7 mouse cellular contexts compared by ENCODE assay signal in the genomic region with DNA sequence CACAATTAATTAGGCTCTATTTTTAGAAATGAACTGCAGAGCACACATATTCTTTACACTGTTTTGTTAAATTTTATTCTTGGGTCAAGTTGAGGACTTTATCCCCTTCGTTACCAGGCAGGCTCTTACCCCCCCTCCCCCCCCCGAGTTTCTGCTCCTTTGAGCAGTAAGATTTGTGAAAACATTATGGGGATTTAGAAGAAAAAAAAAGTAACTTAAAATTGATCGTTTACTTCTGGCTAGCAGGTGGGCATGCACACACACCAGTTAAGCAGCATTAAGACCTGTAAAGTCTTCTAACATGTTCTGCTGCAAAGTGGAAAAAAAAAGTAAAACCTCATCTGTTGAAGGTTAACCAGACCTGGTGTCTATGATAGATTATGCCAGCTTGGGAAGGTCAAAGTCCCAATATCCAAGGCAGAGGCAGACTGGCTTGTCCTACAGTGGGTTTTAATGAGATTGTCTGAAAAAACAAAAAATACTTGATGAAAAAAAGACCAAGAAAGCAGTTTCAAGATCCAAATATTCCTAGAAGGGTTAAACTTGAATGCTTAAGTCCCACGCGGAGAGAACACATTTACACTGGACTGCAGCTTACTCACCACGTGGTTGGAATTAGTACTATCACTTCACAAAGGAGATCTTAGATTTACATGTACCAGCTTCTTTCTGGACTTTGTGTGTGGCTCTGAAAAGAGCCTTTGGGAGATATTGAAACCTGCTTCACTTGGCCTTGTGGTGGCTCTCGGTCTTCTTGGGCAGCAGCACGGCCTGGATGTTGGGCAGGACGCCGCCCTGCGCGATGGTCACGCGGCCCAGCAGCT. TPM values are rescaled to one million over a fixed set of nuclear protein-coding genes. Genes with fewer than 3 reads are reported as not detected.
A peak's percentile ranks its signal among the peaks of the same experiment; 100 is the strongest.
DNase-seq lines count a peak whose midpoint lies in the region; ATAC-seq and TF ChIP-seq lines count a peak whose summit lies in the region.

No protein-coding gene starts in this region.

- TF ChIP-seq EP300 in ES-Bruce4 (IDR thresholded peaks at IDR 0.05; ENCODE audit: insufficient read depth, low read depth, low read length), result no peak

- TF ChIP-seq POLR2A in ES-Bruce4 (IDR thresholded peaks at IDR 0.05; ENCODE audit: insufficient read depth, low read length), result no peak

- no peaks in the 10 kb centered on the region for H3K9me3 ChIP-seq in ES-Bruce4 (replicated peaks; ENCODE audit: control insufficient read depth, insufficient read depth, low read length, poor library complexity, severe bottlenecking)
- H3K9me3 ChIP-seq in forebrain, embryonic 14.5 days (replicated peaks; ENCODE audit: control insufficient read depth, low read length), result no peaks in the 10 kb centered on the region
- H3K9me3 ChIP-seq in limb, embryonic 13.5 days, result no peaks in the 10 kb centered on the region
- no peaks in the 10 kb centered on the region for H3K9me3 ChIP-seq in stomach, embryonic 15.5 days

- H3K27me3 ChIP-seq in ES-Bruce4 (ENCODE audit: control insufficient read depth, insufficient read depth, low read length, poor library complexity, severe bottlenecking), result no peaks in the 10 kb centered on the region
- H3K27me3 ChIP-seq in forebrain, embryonic 14.5 days (replicated peaks; ENCODE audit: control insufficient read depth, insufficient read depth, low read length), result no peaks in the 10 kb centered on the region
- H3K27me3 ChIP-seq in limb, embryonic 13.5 days, result no peaks in the 10 kb centered on the region
- H3K27me3 ChIP-seq in stomach, embryonic 15.5 days (replicated peaks), result no peaks in the 10 kb centered on the region

- no peaks in the 10 kb centered on the region for H3K36me3 ChIP-seq in ES-Bruce4 (ENCODE audit: control insufficient read depth, insufficient read depth, low read length, poor library complexity, severe bottlenecking)
- no peaks in the 10 kb centered on the region for H3K36me3 ChIP-seq in forebrain, embryonic 14.5 days (ENCODE audit: control insufficient read depth, insufficient read depth, low read length)
- H3K36me3 ChIP-seq in limb, embryonic 13.5 days, result no peaks in the 10 kb centered on the region
- H3K36me3 ChIP-seq in stomach, embryonic 15.5 days, result no peaks in the 10 kb centered on the region

- peak overlapping the region; percentile 64 for H3K4me2 ChIP-seq in forebrain, embryonic 14.5 days (ENCODE audit: low read length)
- peak overlapping the region; percentile 79 for H3K4me2 ChIP-seq in limb, embryonic 13.5 days (replicated peaks)
- peak overlapping the region; percentile 64 for H3K4me2 ChIP-seq in stomach, embryonic 15.5 days

- H3K9ac ChIP-seq in ES-Bruce4 (ENCODE audit: low read depth, poor library complexity, severe bottlenecking), result peak overlapping the region; percentile 99
- H3K9ac ChIP-seq in forebrain, embryonic 14.5 days (ENCODE audit: low read length), result peak overlapping the region; percentile 58
- peak overlapping the region; percentile 66 for H3K9ac ChIP-seq in limb, embryonic 13.5 days
- peak overlapping the region; percentile 37; the same call in 1 of the 2 replicates for H3K9ac ChIP-seq in stomach, embryonic 15.5 days

- peak; percentile 89 for DNase-seq in 416B (ENCODE audit: low read depth)
- DNase-seq in forebrain, embryonic 14.5 days (ENCODE audit: low spot score), result no peak
- no peak for DNase-seq in urinary bladder, postnatal 14 days (ENCODE audit: low spot score)

- H3K27ac ChIP-seq in ES-Bruce4 (ENCODE audit: insufficient read depth, low read length), result peak overlapping the region; percentile 95
- H3K27ac ChIP-seq in forebrain, embryonic 14.5 days (ENCODE audit: low read depth, low read length), result peak overlapping the region; percentile 85
- peak overlapping the region; percentile 87 for H3K27ac ChIP-seq in limb, embryonic 13.5 days
- H3K27ac ChIP-seq in stomach, embryonic 15.5 days, result peak overlapping the region; percentile 88

- no peak for TF ChIP-seq CTCF in ES-Bruce4 (IDR thresholded peaks at IDR 0.05; ENCODE audit: low read depth, low read length)

- under 1% methylated on average over 12 of the region's 14 CpGs for WGBS in forebrain, embryonic 14.5 days
- WGBS in limb, embryonic 13.5 days, result 0% methylated on average over 11 of the region's 14 CpGs
- under 1% methylated on average over 9 of the region's 14 CpGs for WGBS in stomach, embryonic 15.5 days

- no peaks in the 10 kb centered on the region for H3K4me1 ChIP-seq in ES-Bruce4 (ENCODE audit: control insufficient read depth, insufficient read depth, low read length)
- peaks cover 8% of the 10 kb centered on the region for H3K4me1 ChIP-seq in forebrain, embryonic 14.5 days (ENCODE audit: control insufficient read depth, insufficient read depth, low read length)
- peaks cover 22% of the 10 kb centered on the region for H3K4me1 ChIP-seq in limb, embryonic 13.5 days
- H3K4me1 ChIP-seq in stomach, embryonic 15.5 days, result peaks cover 7% of the 10 kb centered on the region

- H3K4me3 ChIP-seq in ES-Bruce4 (ENCODE audit: low read depth, low read length), result peak overlapping the region; percentile 80
- peak overlapping the region; percentile 35 for H3K4me3 ChIP-seq in forebrain, embryonic 14.5 days (ENCODE audit: low read depth, low read length)
- H3K4me3 ChIP-seq in limb, embryonic 13.5 days, result peak overlapping the region; percentile 46
- peak overlapping the region; percentile 45 for H3K4me3 ChIP-seq in stomach, embryonic 15.5 days (replicated peaks)

- no peak for ATAC-seq in forebrain, embryonic 14.5 days
- no peak for ATAC-seq in limb, embryonic 13.5 days (ENCODE audit: low FRiP score, low read depth)
- ATAC-seq in stomach, embryonic 15.5 days (ENCODE audit: insufficient read depth, low FRiP score, low read depth), result no peak; the same call in 1 of the 2 replicates
- no peak for ATAC-seq in cerebellum, adult (ENCODE audit: insufficient number of reproducible peaks, low FRiP score, low TSS enrichment)

RNA-seq across cellular contexts. Expression of a gene that starts 0.7 kb away (rescaled TPM):
- 13.0 and 17.2 TPM in 2 replicates for polyA plus RNA-seq in ES-Bruce4 (2011; ENCODE audit: insufficient read depth, insufficient read length, low read depth, missing spikeins)
- 4.8 and 8.3 TPM in 2 replicates for polyA plus RNA-seq in forebrain, embryonic 14.5 days (2014; fragmentation: Nextera tagmentation; extraction: Ambion mirVana)
- 8.8 and 11.8 TPM in 2 replicates for polyA plus RNA-seq in limb, embryonic 13.5 days (2015; fragmentation: Nextera tagmentation; extraction: Ambion mirVana)
- 4.9 and 13.3 TPM in 2 replicates for polyA plus RNA-seq in stomach, embryonic 15.5 days (2015; fragmentation: Nextera tagmentation; extraction: Ambion mirVana)

RNA-seq across cellular contexts. Expression of a gene that starts 1.0 kb away (rescaled TPM):
- polyA plus RNA-seq in ES-Bruce4 (2011; ENCODE audit: insufficient read depth, insufficient read length, low read depth, missing spikeins), result 54.4 and 58.6 TPM in 2 replicates
- polyA plus RNA-seq in forebrain, embryonic 14.5 days (2014; fragmentation: Nextera tagmentation; extraction: Ambion mirVana), result 2.5 and 3.5 TPM in 2 replicates
- polyA plus RNA-seq in limb, embryonic 13.5 days (2015; fragmentation: Nextera tagmentation; extraction: Ambion mirVana), result 14.4 and 16.2 TPM in 2 replicates
- 4.6 and 5.5 TPM in 2 replicates for polyA plus RNA-seq in stomach, embryonic 15.5 days (2015; fragmentation: Nextera tagmentation; extraction: Ambion mirVana)

RNA-seq across cellular contexts. Expression of a gene that starts 6.5 kb away (rescaled TPM):
- polyA plus RNA-seq in ES-Bruce4 (2011; ENCODE audit: insufficient read depth, insufficient read length, low read depth, missing spikeins), result 5.6 and 6.5 TPM in 2 replicates
- 14.0 and 18.0 TPM in 2 replicates for polyA plus RNA-seq in forebrain, embryonic 14.5 days (2014; fragmentation: Nextera tagmentation; extraction: Ambion mirVana)
- 25.3 and 27.8 TPM in 2 replicates for polyA plus RNA-seq in limb, embryonic 13.5 days (2015; fragmentation: Nextera tagmentation; extraction: Ambion mirVana)
- 19.1 and 19.3 TPM in 2 replicates for polyA plus RNA-seq in stomach, embryonic 15.5 days (2015; fragmentation: Nextera tagmentation; extraction: Ambion mirVana)

RNA-seq across cellular contexts. Expression of a gene that starts 8.1 kb away (rescaled TPM):
- 6.3 and 7.9 TPM in 2 replicates for polyA plus RNA-seq in ES-Bruce4 (2011; ENCODE audit: insufficient read depth, insufficient read length, low read depth, missing spikeins)
- polyA plus RNA-seq in forebrain, embryonic 14.5 days (2014; fragmentation: Nextera tagmentation; extraction: Ambion mirVana), result 20.4 and 37.4 TPM in 2 replicates
- polyA plus RNA-seq in limb, embryonic 13.5 days (2015; fragmentation: Nextera tagmentation; extraction: Ambion mirVana), result 75.9 and 76.5 TPM in 2 replicates
- polyA plus RNA-seq in stomach, embryonic 15.5 days (2015; fragmentation: Nextera tagmentation; extraction: Ambion mirVana), result 36.1 and 42.9 TPM in 2 replicates

RNA-seq across cellular contexts. Expression of a gene that starts 8.4 kb away (rescaled TPM):
- polyA plus RNA-seq in ES-Bruce4 (2011; ENCODE audit: insufficient read depth, insufficient read length, low read depth, missing spikeins), result 14.6 and 19.9 TPM in 2 replicates
- 3.0 and 7.0 TPM in 2 replicates for polyA plus RNA-seq in forebrain, embryonic 14.5 days (2014; fragmentation: Nextera tagmentation; extraction: Ambion mirVana)
- polyA plus RNA-seq in limb, embryonic 13.5 days (2015; fragmentation: Nextera tagmentation; extraction: Ambion mirVana), result 17.9 TPM in 2 replicates
- polyA plus RNA-seq in stomach, embryonic 15.5 days (2015; fragmentation: Nextera tagmentation; extraction: Ambion mirVana), result 7.8 and 8.5 TPM in 2 replicates

Comparison
In these comparisons a context has a peak if more than half of its experiments do, and no peak if none do; other contexts are left out.
1. H3K9ac ChIP-seq: peak in every context shown above with its lines; median percentile 99 in ES-Bruce4; 66 in limb, embryonic 13.5 days; 58 in forebrain, embryonic 14.5 days; 37 in stomach, embryonic 15.5 days.